Mouse (Mus musculus) c-Kit-positive CD71-positive TER-119-negative erythroid progenitor cells, embryonic 14.5 days (primary cell): ENCODE results near the gene Cxcl14.

Experiments
- DNase-seq: peaks from one replicate; pipeline ENCODE4 v3.0.0-alpha.2; 2013; ENCODE audit warnings: low read depth

Gene Cxcl14

DNA sequence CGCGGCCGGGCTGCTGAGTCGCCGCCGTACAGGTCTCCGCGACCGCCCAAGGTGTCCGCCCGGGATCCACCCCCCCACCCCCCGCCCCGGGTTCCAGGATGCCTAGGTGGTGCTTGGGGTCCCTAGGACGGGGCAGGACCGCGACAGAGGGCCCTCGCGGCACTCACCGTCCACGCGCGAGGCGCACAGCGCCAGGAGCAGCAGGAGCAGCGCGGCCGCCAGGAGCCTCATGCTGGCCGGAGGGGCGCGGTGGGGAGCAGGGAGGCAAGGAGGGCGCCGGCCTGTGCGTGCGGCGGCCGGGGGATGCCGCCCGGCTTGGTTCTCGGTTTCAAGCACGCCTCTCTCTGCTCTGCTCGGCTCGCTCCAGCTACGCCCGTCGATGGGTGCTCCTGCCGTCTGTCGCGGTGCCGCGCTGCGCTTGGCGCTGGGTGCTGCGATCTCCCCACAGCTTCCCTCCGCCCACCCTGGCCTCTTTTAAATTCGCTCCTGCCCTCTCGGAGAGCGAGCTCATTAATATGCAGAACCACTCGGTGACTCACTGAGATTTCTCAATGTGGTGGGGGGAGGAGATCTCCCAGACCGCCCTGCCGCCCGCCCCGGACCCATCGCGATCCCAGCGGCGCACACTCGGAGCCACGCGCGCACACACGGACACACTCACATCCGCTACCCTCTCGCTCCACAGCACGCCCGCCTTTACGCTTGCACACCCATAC is at the start of gene Cxcl14:
Cxcl14 (minus strand) TSS at position 609 of the 716 bp plus-strand sequence.
- DNase-seq = no peak

GRCm38 (mm10) chr13:56344355-56344754 is 48.0 kb upstream of the Cxcl14 start:
- no peak for DNase-seq

GRCm38 (mm10) chr13:56342491-56342890 is 46.1 kb upstream of the Cxcl14 start:
- no peak for DNase-seq

GRCm38 (mm10) chr13:56340513-56340912 is 44.2 kb upstream of the Cxcl14 start:
- no peak for DNase-seq

DNA sequence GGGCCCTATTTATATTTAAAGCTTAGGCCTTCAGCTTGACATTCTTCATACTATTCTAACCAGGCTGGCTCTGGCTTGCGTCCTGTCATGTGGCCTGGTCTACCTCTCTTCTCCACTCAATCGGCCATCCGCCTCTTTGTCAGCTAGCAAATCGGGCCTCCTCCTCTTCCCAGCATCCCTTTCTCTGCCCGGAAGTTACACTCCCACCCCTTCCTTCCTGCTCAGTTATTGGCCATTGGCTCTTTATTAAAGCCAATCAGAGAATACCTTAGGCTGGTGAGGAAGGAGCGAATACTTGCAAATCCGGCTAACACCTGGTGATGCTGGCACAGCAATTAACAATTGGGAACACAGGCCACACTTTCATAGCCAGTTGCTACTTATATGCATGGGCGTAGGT is 43.5 kb upstream of the Cxcl14 start:
- no peak for DNase-seq

- DNase-seq = no peak
Measured at GRCm38 (mm10) chr13:56336982-56337381, 40.6 kb upstream of the Cxcl14 start.

GRCm38 (mm10) chr13:56334802-56335690 is 38.7 kb upstream of the Cxcl14 start:
- no peak for DNase-seq

- DNase-seq = no peak
Measured at GRCm38 (mm10) chr13:56334236-56334635, 37.9 kb upstream of the Cxcl14 start.

GRCm38 (mm10) chr13:56332356-56332755 is 36.0 kb upstream of the Cxcl14 start:
- DNase-seq = no peak

DNA sequence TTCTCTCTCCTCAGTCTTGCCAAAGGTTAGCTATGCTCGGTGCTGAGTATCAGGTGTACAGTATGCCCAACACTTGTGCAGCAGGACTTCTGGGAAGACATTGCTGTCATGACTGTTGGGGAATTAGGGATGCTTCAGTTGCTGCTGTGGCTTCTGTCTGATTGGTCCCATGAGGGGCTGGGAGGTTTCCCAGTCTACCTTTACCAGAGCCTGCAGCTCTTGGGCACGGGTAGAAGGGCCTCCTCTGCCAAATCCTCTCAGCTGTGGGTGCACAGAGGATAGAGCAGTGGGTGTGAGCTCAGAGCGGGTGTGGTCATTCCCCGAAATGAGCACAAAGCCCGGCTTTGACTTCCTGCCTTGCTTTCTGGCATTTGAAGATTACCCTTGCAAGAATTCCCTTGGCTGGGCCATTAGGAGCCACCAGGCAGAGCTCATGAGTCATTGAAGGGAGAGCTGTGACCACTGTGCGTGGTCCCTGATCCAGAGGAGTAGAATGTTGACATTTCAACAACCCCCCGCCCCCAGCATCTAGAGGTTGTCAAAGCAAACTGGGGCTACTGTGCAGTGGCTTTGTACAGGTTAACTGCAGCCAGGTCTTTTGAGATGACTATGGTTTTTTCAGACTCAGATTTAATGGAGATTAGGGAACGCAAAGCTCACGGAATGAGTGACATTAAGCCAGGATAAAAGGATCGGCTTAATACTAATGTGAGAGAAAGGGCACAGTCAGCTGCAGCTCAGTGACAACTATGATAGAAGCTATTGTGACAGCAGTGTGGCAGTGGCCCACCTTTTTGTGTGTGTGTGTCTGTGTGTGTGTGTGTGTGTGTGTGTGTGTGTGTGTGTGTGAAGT is 34.5 kb upstream of the Cxcl14 start:
- no peak for DNase-seq

DNA sequence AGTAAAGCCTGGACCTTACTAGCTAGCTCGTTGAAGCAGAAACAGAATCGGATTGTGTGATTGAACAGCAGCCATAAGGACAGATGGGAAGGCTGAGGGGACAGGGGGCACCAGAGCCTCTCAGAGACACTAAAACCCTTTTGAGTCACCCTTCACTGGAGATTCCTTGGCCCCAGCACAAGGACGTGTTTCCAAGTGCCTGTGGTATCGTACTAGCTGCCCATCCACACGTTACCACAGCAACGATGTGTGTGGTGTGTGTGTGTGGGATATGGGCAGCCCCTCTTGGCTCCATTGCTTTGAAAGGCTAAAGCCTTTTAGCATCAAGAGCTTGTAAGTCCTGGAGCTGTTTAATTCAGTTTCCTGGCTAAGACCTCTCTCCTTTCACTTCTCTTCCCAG is 33.4 kb upstream of the Cxcl14 start:
- DNase-seq = no peak

- no peak for DNase-seq
Measured at GRCm38 (mm10) chr13:56329165-56329564, 32.8 kb upstream of the Cxcl14 start.

GRCm38 (mm10) chr13:56327779-56328178 is 31.4 kb upstream of the Cxcl14 start:
- no peak for DNase-seq

DNA sequence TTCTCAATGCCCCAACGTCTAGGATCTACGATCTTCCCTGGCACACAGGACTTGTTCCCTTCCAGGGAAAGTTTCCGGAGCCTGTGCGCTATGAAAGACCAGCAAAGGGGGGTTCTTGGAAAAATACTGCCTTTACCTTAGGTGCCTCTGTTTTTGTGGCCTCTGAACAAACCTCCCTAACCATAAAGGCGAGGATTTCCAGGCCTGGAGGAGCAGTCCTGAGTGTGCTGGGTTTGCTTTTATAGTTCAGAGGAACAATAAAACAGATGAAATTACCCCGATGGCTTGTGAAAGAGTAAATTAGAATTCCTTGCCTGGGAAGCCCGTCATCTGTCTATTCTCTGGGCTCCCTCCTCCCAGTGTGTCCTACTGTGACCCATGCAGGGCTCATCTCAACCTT is 25.3 kb upstream of the Cxcl14 start:
- no peak for DNase-seq

DNA sequence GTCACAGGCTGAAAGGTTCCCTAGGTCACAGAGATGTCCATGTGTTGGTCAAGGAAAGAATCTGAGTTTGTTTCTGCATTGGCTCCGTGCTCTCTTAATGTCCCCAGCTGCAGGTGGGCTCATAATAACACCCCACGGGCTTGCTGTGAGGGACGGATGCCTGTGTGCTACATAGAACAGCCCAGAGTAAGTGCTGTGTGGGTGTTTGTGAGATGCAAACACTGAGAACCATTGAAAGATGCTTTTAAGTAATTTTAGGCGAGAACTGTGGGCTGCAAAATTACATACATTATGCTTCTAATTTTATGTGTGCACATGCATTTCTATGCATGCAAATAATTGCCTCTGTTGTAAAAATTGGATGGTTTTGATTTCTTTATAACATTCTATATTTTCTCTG is 20.6 kb upstream of the Cxcl14 start:
- no peak for DNase-seq

- no peak for DNase-seq
Measured at GRCm38 (mm10) chr13:56315201-56315600, 18.9 kb upstream of the Cxcl14 start.

GRCm38 (mm10) chr13:56305058-56305457 is 8.7 kb upstream of the Cxcl14 start:
- no peak for DNase-seq

DNA sequence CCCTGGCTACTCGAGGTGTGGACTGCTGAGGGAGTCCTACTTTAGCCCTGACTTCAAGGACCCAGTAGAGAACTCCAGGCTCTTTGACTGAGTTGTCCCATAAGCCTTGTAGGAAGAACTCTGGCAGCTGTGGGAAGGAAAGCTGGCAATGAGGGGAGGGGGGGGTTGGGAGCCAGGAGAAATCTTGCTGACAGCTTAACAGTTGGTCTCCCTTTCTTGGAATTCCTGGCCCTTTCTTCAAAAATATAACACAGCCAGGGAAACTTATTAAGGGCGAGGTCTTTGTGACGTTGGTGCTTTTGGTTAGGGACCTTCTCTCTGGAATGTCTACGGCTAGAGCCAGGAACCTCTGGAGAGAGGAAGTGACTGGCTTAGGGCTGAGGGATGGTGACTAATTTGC is 8.1 kb upstream of the Cxcl14 start:
- no peak for DNase-seq

DNA sequence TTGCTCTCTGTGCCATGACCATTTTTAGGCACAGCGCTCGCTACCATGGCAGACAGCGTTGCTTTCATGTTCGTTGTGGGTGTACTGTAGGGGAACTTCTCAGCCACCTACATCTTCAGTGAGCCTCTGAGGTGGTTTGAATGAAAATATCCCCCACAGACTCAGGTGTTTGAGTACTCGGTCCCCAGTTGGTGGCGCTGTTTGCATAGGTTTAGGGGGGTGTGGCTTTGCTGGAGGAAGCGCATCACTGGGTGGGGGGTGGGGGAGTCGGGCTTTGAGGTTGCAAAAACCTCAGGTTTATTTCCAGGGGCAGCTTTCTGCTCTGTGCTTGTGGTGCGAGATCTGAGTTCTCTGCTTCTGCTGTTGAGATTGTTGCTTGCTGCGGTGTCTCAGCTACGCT is 3.0 kb upstream of the Cxcl14 start:
- no peak for DNase-seq

GRCm38 (mm10) chr13:56296659-56297020 is 289 bp upstream of the Cxcl14 start:
- DNase-seq = no peak

- DNase-seq = no peak
Measured at GRCm38 (mm10) chr13:56295586-56295942, 787 bp downstream of the Cxcl14 start.

GRCm38 (mm10) chr13:56294908-56295307 is 1.4 kb downstream of the Cxcl14 start:
- no peak for DNase-seq

DNA sequence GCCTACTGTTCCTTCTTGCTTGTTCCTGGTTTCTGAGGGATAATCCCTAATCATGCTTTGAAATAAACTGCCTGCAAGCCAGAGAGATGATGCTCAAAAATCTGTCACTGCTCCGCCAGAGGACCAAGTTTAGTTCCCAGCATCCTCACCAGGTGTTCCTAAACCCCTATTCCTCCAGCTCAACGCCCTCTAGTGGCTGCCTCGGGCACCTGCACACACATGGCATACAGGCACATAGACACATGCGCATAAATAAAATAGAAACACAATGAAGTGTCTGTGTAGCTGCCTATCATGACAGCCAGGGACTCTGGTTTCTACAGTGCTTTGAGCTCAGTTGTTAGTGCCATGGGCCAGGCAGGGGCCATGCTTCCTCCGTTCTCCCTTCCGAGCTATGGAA is 6.4 kb downstream of the Cxcl14 start:
- DNase-seq = no peak
